Mouse (Mus musculus): ENCODE data around the gene Zbtb37. TPM values are rescaled to one million over a fixed set of nuclear protein-coding genes. Genes with fewer than 3 reads are reported as not detected.

Gene Zbtb37
- 9.1 and 11.1 TPM in 2 replicates for polyA plus RNA-seq (2015; fragmentation: Nextera tagmentation; extraction: Ambion mirVana)

DNA sequence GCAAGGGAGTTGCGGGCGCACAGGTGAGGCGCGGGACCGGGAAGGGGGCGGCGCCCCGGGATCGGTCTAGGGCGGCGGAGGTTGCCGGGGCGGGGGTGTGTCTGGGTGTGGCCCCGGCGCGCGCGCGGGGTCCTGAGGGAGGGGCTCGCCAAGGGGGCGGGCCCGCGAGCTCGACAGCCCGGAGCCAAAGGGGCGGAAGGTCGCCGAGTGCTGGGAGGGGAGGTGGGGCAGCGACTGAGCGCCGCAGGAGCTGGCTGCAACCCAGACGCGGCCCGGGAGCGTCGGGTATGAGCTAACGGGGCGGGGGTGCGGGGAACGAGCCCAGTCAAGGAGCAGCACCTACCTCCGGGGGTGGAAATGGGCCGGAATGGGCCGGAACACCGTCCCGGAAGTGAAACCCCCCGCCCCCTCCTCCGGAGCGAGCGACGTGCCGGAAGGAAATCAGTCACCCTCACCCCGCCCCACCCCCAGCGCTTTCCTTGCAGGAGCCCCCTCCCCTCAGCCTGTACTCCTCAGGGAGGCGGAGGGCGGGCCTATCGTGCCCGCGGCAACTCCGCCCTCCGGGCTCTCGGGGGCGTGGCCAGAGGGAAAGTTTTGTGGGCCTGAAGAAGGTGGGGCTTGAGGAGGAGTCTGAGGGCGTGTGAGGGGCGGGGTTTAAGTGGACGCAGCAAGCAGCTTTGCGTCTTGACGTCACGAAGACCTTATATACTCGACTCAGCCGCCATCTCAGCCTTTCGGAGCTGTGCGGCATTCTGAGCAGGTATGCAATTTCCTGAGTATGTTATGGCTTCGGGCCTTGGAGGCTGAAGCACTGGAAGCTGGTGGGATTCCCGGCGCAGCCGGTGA is at the start of gene Zbtb37:
Gene Zbtb37 (minus strand): TSS at position 415 of the 846 bp plus-strand sequence.

DNA sequence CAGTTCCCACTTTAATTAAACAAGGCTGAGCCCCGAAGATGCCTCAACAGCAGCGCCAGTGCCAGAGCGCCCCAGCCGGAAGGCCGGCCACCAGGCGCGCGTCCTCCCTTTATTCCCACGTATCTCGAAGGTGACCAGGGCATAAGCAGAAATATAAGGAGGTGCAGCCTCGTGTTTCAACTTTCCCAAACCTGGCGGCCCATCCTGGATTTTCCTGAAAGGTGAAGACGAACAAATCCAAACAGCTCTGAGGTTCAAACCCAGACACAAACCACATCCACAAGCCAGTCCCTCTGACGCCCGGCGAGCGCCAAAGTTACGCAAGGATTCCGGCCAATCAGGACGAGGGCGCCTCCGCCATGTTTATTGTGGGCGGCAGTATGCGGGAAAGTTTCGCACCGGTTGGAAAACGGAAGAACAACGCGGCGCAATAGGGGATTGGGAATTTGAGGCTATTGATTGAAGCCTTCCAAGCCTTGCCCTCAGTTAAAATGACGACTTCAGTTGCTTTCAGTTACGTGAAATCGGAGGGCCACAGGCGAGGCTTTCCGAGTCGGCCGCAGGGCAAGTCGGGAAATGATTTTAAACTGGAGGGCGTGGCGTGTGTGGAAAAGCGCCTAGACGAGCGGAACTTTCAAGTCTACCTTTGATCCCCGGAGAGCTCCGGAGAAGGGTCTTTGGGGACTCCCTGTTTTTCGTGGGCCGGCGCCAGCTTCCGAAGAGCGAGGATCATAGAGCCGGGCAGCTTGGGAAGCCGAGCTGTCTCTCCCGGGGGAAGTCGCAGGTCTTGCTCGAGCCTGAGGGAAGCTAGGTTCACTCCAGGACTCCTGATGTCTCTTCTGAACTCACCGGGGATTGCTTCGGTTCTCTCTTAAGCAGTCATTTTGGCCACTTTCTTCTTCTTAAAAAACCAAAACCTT is 36.0 kb upstream of the Zbtb37 start, which contains the start of the genes Dars2 and Cenpl:
Gene Dars2 (minus strand): TSS at position 307 of the 920 bp plus-strand sequence.
Gene Cenpl (plus strand): TSS at position 362 of the 920 bp plus-strand sequence.

DNA sequence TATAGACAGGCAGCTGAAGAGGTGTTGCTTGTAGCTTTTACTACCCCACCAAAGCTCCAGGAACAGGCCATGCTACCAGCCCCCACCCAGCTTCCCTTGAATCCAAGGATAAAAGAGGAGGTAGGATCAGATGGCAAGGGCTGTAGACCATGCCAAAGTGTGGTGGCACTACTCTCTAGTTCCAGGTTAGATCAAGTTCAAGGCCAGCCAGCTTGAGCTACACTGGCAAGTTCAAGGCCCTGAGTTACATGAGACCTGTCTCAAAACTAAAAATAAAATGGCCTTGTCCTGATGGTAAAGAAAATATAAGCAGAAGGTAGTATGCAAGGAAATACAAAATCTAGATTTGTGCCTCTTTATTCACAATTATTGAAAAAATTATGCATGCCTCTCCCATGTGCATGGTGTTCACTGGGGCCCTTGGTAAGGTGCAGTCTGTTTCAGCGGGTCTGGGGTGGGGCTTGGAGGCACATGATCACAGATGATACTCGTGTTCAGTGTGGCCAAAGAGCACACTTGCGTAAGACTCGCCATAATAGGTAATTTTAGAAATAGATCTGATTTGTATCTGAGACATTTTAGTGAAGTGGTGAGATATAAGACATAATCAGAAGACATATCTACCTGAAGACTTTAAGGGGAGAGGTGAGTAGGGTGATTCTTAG is 56.4 kb downstream of the Zbtb37 start, which contains the start of gene Serpinc1:
Gene Serpinc1 (plus strand): TSS at position 515 of the 665 bp plus-strand sequence.

Other genes starting within 250 kb of the Zbtb37 start
- gene Rabgap1l, start 241.6 kb downstream of the Zbtb37 start, polyA plus RNA-seq (2015; fragmentation: Nextera tagmentation; extraction: Ambion mirVana): 29.0 and 31.0 TPM in 2 replicates
- gene Rc3h1, start 128.4 kb downstream of the Zbtb37 start, polyA plus RNA-seq (2015; fragmentation: Nextera tagmentation; extraction: Ambion mirVana): 6.5 and 6.7 TPM in 2 replicates
- 2.8 and 3.7 TPM in 2 replicates for gene Serpinc1, start 56.3 kb downstream of the Zbtb37 start, polyA plus RNA-seq (2015; fragmentation: Nextera tagmentation; extraction: Ambion mirVana)
- gene Dars2, start 35.8 kb upstream of the Zbtb37 start, polyA plus RNA-seq (2015; fragmentation: Nextera tagmentation; extraction: Ambion mirVana): 20.1 and 21.2 TPM in 2 replicates
- gene Cenpl, start 35.9 kb upstream of the Zbtb37 start, polyA plus RNA-seq (2015; fragmentation: Nextera tagmentation; extraction: Ambion mirVana): 5.0 and 5.2 TPM in 2 replicates
- gene Klhl20, start 96.7 kb upstream of the Zbtb37 start, polyA plus RNA-seq (2015; fragmentation: Nextera tagmentation; extraction: Ambion mirVana): 15.2 and 17.7 TPM in 2 replicates
- 16.0 and 18.8 TPM in 2 replicates for gene Ankrd45, start 107.8 kb upstream of the Zbtb37 start, polyA plus RNA-seq (2015; fragmentation: Nextera tagmentation; extraction: Ambion mirVana)
- gene Tex50, start 124.5 kb upstream of the Zbtb37 start, polyA plus RNA-seq (2015; fragmentation: Nextera tagmentation; extraction: Ambion mirVana): 0.32 TPM in 2 replicates
- 275 and 287 TPM in 2 replicates for gene Prdx6, start 216.4 kb upstream of the Zbtb37 start, polyA plus RNA-seq (2015; fragmentation: Nextera tagmentation; extraction: Ambion mirVana)

Data from neural tube, postnatal 0 days (tissue).